Comparison of ENCODE assay signal across 9 mouse cellular contexts in genomic region chr1:84581812-84582211, GRCm38 (mm10).
DNase-seq lines count a peak whose midpoint lies in the region; ATAC-seq and TF ChIP-seq lines count a peak whose summit lies in the region.
"Had no signal": no experiment of that assay in that cellular context is flagged by ENCODE, and none has a peak within 500 bp of the region (broad histone marks: within the 10 kb centered on the region; RNA-seq: fewer than 3 reads in every experiment).

No protein-coding gene starts in this region.

- TF ChIP-seq CTCF in left cerebral cortex, adult 2 months (IDR thresholded peaks at IDR 0.05), result peak; percentile 87

- H3K4me3 ChIP-seq in liver, embryonic 11.5 days (ENCODE audit: low read depth, low read length), result no peak overlapping the region
- no peak overlapping the region for H3K4me3 ChIP-seq in hindbrain, embryonic 12.5 days
- no peak overlapping the region for H3K4me3 ChIP-seq in left cerebral cortex, adult 2 months
- no peak overlapping the region for H3K4me3 ChIP-seq in neural tube, embryonic 13.5 days
- H3K4me3 ChIP-seq: limb, embryonic 13.5 days had no signal

- WGBS in liver, embryonic 11.5 days, result 53% methylated on average over 2 of the region's 2 CpGs
- WGBS in hindbrain, embryonic 12.5 days, result 64% methylated on average over 2 of the region's 2 CpGs
- WGBS in neural tube, embryonic 13.5 days, result 60% methylated on average over 2 of the region's 2 CpGs

- peak; percentile 22 for DNase-seq in liver
- no peak for DNase-seq in liver, embryonic 11.5 days (ENCODE audit: low spot score)
- peak; percentile 37 for DNase-seq in cerebellum, adult 9-11 months
- peak; percentile 50 to 73 for DNase-seq in frontal cortex, postnatal 14 days (ENCODE audit: low spot score in 2 of 2)
- DNase-seq in left cerebral cortex, adult 2 months (ENCODE audit: extremely low spot score in 1 of 2, low spot score in 2 of 2), result peak; percentile 63 to 81
- peak; percentile 4 for DNase-seq in yolk sac, embryonic 10.5 days (ENCODE audit: low spot score)

- H3K27ac ChIP-seq in liver, embryonic 11.5 days (ENCODE audit: low read depth, low read length), result no peak overlapping the region
- no peak overlapping the region for H3K27ac ChIP-seq in hindbrain, embryonic 12.5 days
- no peak overlapping the region for H3K27ac ChIP-seq in left cerebral cortex, adult 2 months
- H3K27ac ChIP-seq in neural tube, embryonic 13.5 days (replicated peaks), result no peak overlapping the region
- H3K27ac ChIP-seq: limb, embryonic 13.5 days had no signal

- H3K4me1 ChIP-seq in liver, embryonic 11.5 days (replicated peaks; ENCODE audit: control insufficient read depth, insufficient read depth, low read length), result no peaks in the 10 kb centered on the region
- peaks cover 16% of the 10 kb centered on the region for H3K4me1 ChIP-seq in hindbrain, embryonic 12.5 days
- H3K4me1 ChIP-seq in neural tube, embryonic 13.5 days (replicated peaks), result peaks cover 21% of the 10 kb centered on the region

- H3K9me3 ChIP-seq in liver, embryonic 11.5 days (ENCODE audit: control insufficient read depth, low read length), result no peaks in the 10 kb centered on the region
- no peaks in the 10 kb centered on the region for H3K9me3 ChIP-seq in hindbrain, embryonic 12.5 days (replicated peaks)
- no peaks in the 10 kb centered on the region for H3K9me3 ChIP-seq in neural tube, embryonic 13.5 days
- H3K9me3 ChIP-seq: limb, embryonic 13.5 days had no signal

- intact Hi-C loops in left cerebral cortex, adult 2 months (cut with DNase I), result loop anchor here (1.0 to 10.0 kb wide), 4 partner anchors 149 to 835 kb away; no protein-coding TSS in a partner anchor

- ATAC-seq in liver, embryonic 11.5 days (replicated peaks; ENCODE audit: low FRiP score), result no peak; the same call in 1 of the 2 replicates
- ATAC-seq in hindbrain, embryonic 12.5 days (ENCODE audit: low FRiP score), result 0 out of 2 replicates have a peak, but pooled peaks have one; percentile 24
- peak; percentile 32; the same call in 1 of the 2 replicates for ATAC-seq in neural tube, embryonic 13.5 days (ENCODE audit: low read depth)

- no peak overlapping the region for H3K9ac ChIP-seq in liver, embryonic 11.5 days (ENCODE audit: low read depth, low read length)
- no peak overlapping the region for H3K9ac ChIP-seq in hindbrain, embryonic 12.5 days
- H3K9ac ChIP-seq in neural tube, embryonic 13.5 days, result no peak overlapping the region
- H3K9ac ChIP-seq: limb, embryonic 13.5 days had no signal

- no peak overlapping the region for H3K4me2 ChIP-seq in liver, embryonic 11.5 days
- no peak overlapping the region for H3K4me2 ChIP-seq in hindbrain, embryonic 12.5 days (replicated peaks)
- no peak overlapping the region for H3K4me2 ChIP-seq in neural tube, embryonic 13.5 days
- H3K4me2 ChIP-seq: limb, embryonic 13.5 days had no signal

- H3K27me3 ChIP-seq in liver, embryonic 11.5 days (replicated peaks; ENCODE audit: control insufficient read depth, insufficient read depth, low read length), result no peaks in the 10 kb centered on the region
- no peaks in the 10 kb centered on the region for H3K27me3 ChIP-seq in hindbrain, embryonic 12.5 days
- no peaks in the 10 kb centered on the region for H3K27me3 ChIP-seq in neural tube, embryonic 13.5 days

- no peaks in the 10 kb centered on the region for H3K36me3 ChIP-seq in liver, embryonic 11.5 days (ENCODE audit: control insufficient read depth, insufficient read depth, low read length)
- 0 out of 2 replicates have a peak, but pooled peaks cover 4% of the 10 kb centered on the region for H3K36me3 ChIP-seq in hindbrain, embryonic 12.5 days
- H3K36me3 ChIP-seq in neural tube, embryonic 13.5 days, result peaks cover 57% of the 10 kb centered on the region
- H3K36me3 ChIP-seq: limb, embryonic 13.5 days had no signal
